Mouse (Mus musculus) heart, embryonic 12.5 days (tissue): ENCODE measurements around the gene Ilf2. TPM values are rescaled to one million over a fixed set of nuclear protein-coding genes. Genes with fewer than 3 reads are reported as not detected.
A peak's percentile ranks its signal among the peaks of the same experiment; 100 is the strongest.

ENCODE experiments used
- ATAC-seq: fragments of 200-750 bp; cut with Nextera tagmentation; 2 replicates; pipeline ENCODE4 v1.8.0; 2017; ENCODE audit warnings: moderate TSS enrichment, moderate library complexity; ENCODE audit not compliant: insufficient number of reproducible peaks, low FRiP score
- H3K27ac ChIP-seq: fragments of 300-500 bp; sonication (generic); 2 replicates; pipeline ENCODE4 v1.5.1; 2016; ENCODE audit warnings: mild to moderate bottlenecking, moderate library complexity; ENCODE audit not compliant: poor library complexity, severe bottlenecking
- H3K27me3 ChIP-seq: fragments of 300-500 bp; sonication (generic); replicated peaks from 2 replicates; pipeline ENCODE4 v1.6.1; 2016; ENCODE audit warnings: mild to moderate bottlenecking, moderate library complexity
- H3K36me3 ChIP-seq: fragments of 300-500 bp; sonication (generic); 2 replicates; pipeline ENCODE4 v1.6.1; 2016; ENCODE audit warnings: mild to moderate bottlenecking, moderate library complexity
- H3K4me1 ChIP-seq: fragments of 300-500 bp; sonication (generic); replicated peaks from 2 replicates; pipeline ENCODE4 v1.6.1; 2016; ENCODE audit warnings: mild to moderate bottlenecking
- H3K4me2 ChIP-seq: fragments of 300-500 bp; sonication (generic); 2 replicates; pipeline ENCODE4 v1.6.1; 2016; ENCODE audit warnings: mild to moderate bottlenecking, moderate library complexity
- H3K4me3 ChIP-seq: fragments of 300-500 bp; sonication (generic); 2 replicates; pipeline ENCODE4 v1.5.1; 2016; ENCODE audit warnings: mild to moderate bottlenecking
- H3K9ac ChIP-seq: fragments of 300-500 bp; sonication (generic); 2 replicates; pipeline ENCODE4 v1.6.1; 2016; ENCODE audit warnings: mild to moderate bottlenecking, moderate library complexity
- H3K9me3 ChIP-seq: fragments of 300-500 bp; sonication (generic); replicated peaks from 2 replicates; pipeline ENCODE4 v1.6.1; 2016; ENCODE audit warnings: mild to moderate bottlenecking, moderate library complexity
- WGBS: fragments of 180-500 bp; shearing (Covaris S2); methylation state at CpG from one replicate; pipeline ENCODE4 v1.1.7; 2016; 5-methylcytosine and 5-hydroxymethylcytosine counted together
- polyA plus RNA-seq: library from polyadenylated mRNA; unstranded; fragments of >200 nt; fragmentation: Nextera tagmentation; extraction: Ambion mirVana; gene quantifications from 2 replicates; pipeline ENCODE4 v1.2.1, GENCODE M21; 2016

Gene Ilf2
- polyA plus RNA-seq, 1 experiment from 2014 or later: 137 TPM

DNA sequence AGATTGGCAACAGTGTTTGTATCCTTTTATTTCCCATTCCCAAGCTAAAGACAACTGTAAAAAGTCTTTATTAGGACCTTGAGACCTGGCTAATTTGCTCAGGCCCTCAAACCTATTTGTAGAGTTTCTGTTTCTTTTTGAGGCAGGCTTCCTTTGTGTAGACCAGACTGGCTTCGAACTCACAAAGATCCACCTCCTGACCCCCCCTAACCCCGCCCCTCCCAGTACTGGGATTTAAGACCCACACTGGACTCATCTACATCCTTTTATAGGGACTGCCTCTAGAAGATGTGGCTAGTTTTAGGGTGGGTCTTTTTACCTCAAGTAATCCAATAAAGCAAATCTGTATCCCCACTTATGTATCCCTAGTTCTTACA, 33.8 kb downstream of the Ilf2 start:
- ATAC-seq: no peak
- no peak overlapping the region for H3K9ac ChIP-seq
- peak overlapping the region; percentile 89 for H3K4me2 ChIP-seq
- peaks cover 32% of the 10 kb centered on the region for H3K36me3 ChIP-seq
- peak overlapping the region; percentile 98 for H3K4me3 ChIP-seq
- peak overlapping the region; percentile 79 for H3K27ac ChIP-seq
- 27% methylated on average over 2 of the region's 2 CpGs for WGBS
- H3K27me3 ChIP-seq: no peaks in the 10 kb centered on the region
- peaks cover 22% of the 10 kb centered on the region for H3K4me1 ChIP-seq
- H3K9me3 ChIP-seq: no peaks in the 10 kb centered on the region

DNA sequence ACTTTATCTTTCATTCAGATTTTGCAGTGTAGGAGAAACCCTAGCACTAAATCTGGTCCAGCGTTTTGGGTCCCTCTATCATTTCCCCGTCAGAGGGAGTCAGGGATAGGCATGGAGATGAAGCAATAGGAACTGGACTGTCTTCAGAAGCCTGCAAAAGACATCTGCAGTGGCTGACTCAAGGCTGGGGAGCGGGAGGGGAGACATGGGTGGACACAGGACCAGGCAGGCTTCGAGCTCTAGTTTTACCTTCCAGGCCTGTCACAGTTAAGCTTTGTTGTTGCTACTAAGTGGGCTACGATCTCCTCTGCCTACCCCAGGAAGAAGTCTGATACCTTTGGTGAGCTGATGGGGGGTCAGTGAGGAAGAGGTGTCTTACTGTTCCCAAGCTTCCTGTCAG, 36.4 kb downstream of the Ilf2 start:
- no peak for ATAC-seq
- no peak overlapping the region for H3K27ac ChIP-seq
- H3K27me3 ChIP-seq: no peaks in the 10 kb centered on the region
- H3K4me3 ChIP-seq: no peak overlapping the region
- H3K9ac ChIP-seq: no peak overlapping the region
- H3K9me3 ChIP-seq: no peaks in the 10 kb centered on the region
- H3K4me1 ChIP-seq: peaks cover 28% of the 10 kb centered on the region
- no peak overlapping the region for H3K4me2 ChIP-seq
- whole genome bisulfite sequencing: 78% methylated on average over 5 of the region's 5 CpGs
- H3K36me3 ChIP-seq: peaks cover 14% of the 10 kb centered on the region

DNA sequence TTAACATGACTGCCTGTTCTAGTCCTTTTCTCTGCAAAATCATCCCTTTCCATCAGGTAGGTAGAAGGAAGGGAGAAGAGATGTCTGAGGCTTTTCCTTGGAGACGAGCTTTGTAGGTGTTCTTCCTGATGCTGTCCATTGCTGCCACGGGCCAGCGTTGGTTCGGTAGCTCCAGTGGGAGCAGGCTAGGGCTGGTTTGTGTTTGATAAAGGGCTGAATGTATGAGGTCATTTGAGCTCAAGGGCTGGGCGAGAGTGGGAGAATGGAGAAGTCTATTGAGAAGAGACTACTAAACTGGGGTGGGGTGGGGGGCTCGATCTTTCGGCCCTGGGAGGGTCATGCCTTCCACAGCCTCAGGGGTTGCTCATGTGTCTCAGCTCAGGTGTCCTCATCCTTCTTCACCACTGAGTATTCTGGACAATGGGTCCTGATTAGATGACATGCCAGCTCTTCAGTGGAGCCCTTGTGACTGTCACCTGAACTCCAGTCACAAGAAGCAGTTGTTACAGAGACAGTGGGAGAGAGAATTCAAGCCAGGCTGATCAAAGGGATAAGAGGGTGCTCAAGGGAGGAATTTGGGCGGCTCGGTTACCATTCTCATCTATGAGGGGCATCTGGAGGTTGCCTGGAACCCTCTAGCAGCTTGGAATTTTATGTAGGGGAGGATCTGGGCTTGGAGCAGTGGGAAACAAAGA, 37.2 kb downstream of the Ilf2 start:
- Histone ChIP-seq H3K4me3 (peak overlapping the region; percentile 57), H3K9ac (peak overlapping the region; percentile 80)
- no peak for ATAC-seq

DNA sequence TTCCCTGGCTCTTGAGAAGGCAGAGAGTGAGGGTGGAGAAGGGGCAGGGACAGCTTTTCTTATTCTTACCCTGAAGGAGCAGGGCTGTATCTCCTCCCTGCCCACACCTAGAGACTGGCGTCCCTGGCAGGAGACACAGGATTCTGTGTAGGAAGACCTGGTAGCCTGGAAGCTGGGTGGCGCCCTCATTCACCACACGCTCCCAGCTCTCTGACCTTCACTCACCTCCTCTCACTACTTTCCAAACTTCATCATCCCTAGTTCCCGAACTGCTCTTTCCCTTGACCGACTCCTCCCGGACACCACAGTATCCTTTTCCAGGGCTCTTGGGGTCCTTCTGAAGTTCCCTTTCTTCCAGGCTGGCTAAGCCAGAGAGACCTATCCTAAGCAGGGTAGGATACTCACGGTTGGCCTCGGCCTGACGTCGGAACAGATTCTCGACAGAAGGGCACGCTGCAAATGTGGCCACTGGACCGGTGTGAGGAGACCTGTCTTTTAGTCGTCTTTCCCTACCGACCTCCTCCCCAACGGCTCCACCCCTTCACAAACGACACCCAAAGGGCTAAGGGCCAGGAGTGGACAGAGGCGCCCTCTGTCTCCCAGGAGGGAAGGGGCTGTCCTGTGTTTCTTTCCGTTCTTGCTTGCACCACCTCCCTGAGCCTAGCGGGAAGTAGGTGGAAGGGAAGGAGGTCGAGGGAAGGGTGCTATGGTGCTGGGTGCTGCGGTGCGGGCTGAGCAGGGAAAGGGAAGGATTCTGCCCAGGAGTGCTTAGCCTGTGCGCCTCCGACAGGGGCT, 38.1 kb downstream of the Ilf2 start, which contains the start of the genes S100a1 and S100a13:
Gene S100a1 (minus strand): TSS at position 597 of the 795 bp plus-strand sequence.
Gene S100a13 (plus strand): TSS at position 640 of the 795 bp plus-strand sequence.
- Histone ChIP-seq H3K27ac (peak within 1 kb of the TSS; percentile 78), H3K27me3 (no peaks in the 10 kb centered on the region), H3K4me3 (peak within 1 kb of the TSS; percentile 57), H3K36me3 (peaks cover 9% of the 10 kb centered on the region), H3K4me1 (peaks cover 19% of the 10 kb centered on the region), H3K9me3 (no peaks in the 10 kb centered on the region), H3K9ac (peak within 1 kb of the TSS; percentile 80), H3K4me2 (peak within 1 kb of the TSS; percentile 83)
- 2% methylated on average over 25 of the region's 25 CpGs for WGBS
- ATAC-seq: peak; percentile 69

More for the DNA sequence above, 37.2 kb downstream of the Ilf2 start:
- Histone ChIP-seq H3K4me2 (peak overlapping the region; percentile 83), H3K27ac (no peak overlapping the region), H3K36me3 (peaks cover 9% of the 10 kb centered on the region), H3K9me3 (no peaks in the 10 kb centered on the region), H3K4me1 (peaks cover 21% of the 10 kb centered on the region), H3K27me3 (no peaks in the 10 kb centered on the region)
- whole genome bisulfite sequencing: 64% methylated on average over 9 of the region's 9 CpGs

DNA sequence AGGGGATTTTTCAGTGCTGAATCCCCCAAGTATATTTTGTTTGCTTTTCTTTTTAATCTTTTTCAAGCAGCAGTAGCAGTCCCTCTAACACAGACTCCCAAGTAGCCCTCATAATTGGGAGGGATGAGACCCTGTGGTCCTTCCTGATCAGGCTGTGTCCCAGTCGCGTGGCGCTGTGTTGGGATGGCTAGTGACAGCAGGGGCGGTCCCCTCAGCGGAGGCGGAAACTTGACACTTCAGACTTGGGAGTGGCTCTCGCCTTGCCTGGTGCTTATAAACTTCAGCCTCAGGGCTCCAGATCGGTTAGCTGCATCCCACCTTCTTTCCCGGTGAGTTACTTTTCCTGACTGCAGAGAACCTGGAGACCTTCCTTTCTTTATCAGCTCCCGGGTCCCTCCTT, 38.8 kb downstream of the Ilf2 start:
- peak overlapping the region; percentile 78 for H3K27ac ChIP-seq
- WGBS: 0% methylated on average over 10 of the region's 10 CpGs

DNA sequence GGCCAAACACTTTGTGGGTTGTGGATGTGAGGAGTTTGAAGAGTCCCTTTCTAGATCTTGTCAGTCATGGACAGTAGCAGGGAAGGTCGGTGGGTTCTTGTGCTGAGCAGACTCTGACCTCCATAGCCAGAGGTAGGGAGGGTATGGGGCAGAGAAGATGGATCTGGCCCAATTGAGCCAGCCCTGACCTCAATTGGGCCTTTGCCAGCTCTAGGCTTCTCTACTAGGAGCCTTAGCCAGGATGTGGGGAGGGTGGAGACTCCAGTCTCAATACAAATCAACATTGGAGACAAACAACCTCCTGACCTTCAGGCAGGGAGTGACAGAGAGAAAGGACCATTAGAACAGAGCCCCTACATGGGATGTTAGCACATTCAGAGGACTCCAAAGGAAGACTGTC, 39.3 kb downstream of the Ilf2 start:
- Histone ChIP-seq H3K4me1 (peaks cover 19% of the 10 kb centered on the region), H3K36me3 (peaks cover 10% of the 10 kb centered on the region), H3K9me3 (no peaks in the 10 kb centered on the region), H3K9ac (peak overlapping the region; percentile 80), H3K4me2 (peak overlapping the region; percentile 83), H3K27ac (peak overlapping the region; percentile 55; the same call in 1 of the 2 replicates), H3K4me3 (peak overlapping the region; percentile 57), H3K27me3 (no peaks in the 10 kb centered on the region)
- ATAC-seq: peak; percentile 10; the same call in 1 of the 2 replicates
- 35% methylated on average over 1 of the region's 1 CpGs for WGBS

More for the DNA sequence above, 38.8 kb downstream of the Ilf2 start:
- H3K9ac ChIP-seq: peak overlapping the region; percentile 80
- H3K9me3 ChIP-seq: no peaks in the 10 kb centered on the region
- H3K36me3 ChIP-seq: peaks cover 9% of the 10 kb centered on the region
- ATAC-seq: peak; percentile 88
- peak overlapping the region; percentile 57 for H3K4me3 ChIP-seq
- H3K4me1 ChIP-seq: peaks cover 19% of the 10 kb centered on the region
- H3K4me2 ChIP-seq: peak overlapping the region; percentile 83
- no peaks in the 10 kb centered on the region for H3K27me3 ChIP-seq

DNA sequence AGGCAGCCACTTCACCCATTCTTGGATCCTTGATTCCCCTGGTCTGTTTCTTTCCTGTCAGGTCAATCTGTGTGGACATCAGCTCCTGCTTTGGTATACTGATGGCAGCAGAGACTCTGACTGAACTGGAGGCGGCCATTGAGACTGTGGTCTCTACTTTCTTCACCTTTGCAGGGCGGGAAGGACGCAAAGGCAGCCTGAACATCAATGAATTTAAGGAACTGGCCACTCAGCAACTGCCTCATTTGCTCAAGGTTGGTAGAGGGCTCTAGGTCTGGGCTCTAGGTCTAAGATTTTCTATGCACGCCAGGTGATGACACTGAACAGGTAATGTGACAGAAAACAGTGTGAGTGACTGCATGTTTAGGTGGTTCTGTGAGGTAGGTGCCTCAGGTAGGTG, 39.9 kb downstream of the Ilf2 start:
- Histone ChIP-seq H3K4me2 (peak overlapping the region; percentile 83), H3K27me3 (no peaks in the 10 kb centered on the region), H3K27ac (no peak overlapping the region), H3K4me3 (0 out of 2 replicates have a peak overlapping the region, but pooled peaks have one; percentile 57), H3K4me1 (peaks cover 19% of the 10 kb centered on the region), H3K9me3 (no peaks in the 10 kb centered on the region), H3K36me3 (peaks cover 8% of the 10 kb centered on the region), H3K9ac (no peak overlapping the region)
- no peak for ATAC-seq
- WGBS: 88% methylated on average over 4 of the region's 4 CpGs

DNA sequence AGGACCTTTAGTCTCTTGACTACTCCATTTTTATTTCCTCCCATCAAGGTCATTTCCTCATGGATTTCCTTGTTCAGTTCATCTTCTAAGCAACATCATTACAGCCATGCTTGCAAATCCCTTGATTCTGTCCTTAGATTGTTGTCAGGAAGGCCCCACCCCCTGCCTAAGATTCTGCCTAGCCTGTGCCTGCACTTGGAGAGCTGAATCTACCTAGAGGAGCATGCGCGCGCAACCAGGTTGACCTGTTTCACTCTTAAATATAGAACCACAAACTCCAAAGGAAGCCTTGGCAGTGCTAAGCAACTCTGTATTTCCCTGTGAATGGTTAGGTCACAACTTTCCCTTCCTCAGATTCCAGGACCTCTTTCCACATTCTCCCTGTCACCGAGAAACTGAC, 41.8 kb downstream of the Ilf2 start:
- no peak for ATAC-seq
- no peaks in the 10 kb centered on the region for H3K9me3 ChIP-seq

DNA sequence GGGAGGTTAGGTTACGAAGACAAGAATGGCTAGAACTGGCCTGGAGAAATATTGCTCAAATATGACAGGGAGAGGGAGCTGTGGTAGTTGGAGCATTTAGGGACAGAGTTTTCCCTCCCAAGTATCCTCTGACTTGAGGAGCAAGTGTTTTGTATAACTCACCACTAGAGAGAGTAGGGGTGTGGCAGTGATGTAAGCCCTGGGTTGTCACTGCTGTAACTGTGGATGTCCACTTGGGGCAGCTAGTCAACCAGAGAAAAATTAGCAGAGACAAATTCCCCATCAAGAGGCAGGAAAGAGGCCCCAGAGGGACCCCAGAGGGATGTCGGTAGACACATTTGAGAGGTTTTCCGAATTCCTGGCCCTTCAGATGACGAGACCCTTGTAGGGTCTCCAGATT, 49.5 kb downstream of the Ilf2 start:
- H3K9me3 ChIP-seq: no peaks in the 10 kb centered on the region
- no peak overlapping the region for H3K4me2 ChIP-seq
- 56% methylated on average over 4 of the region's 4 CpGs for WGBS
- H3K9ac ChIP-seq: no peak overlapping the region
- no peak overlapping the region for H3K27ac ChIP-seq
- H3K36me3 ChIP-seq: 0 out of 2 replicates have a peak, but pooled peaks cover 4% of the 10 kb centered on the region
- H3K27me3 ChIP-seq: no peaks in the 10 kb centered on the region
- H3K4me3 ChIP-seq: no peak overlapping the region
- 0 out of 2 replicates have a peak, but pooled peaks cover 3% of the 10 kb centered on the region for H3K4me1 ChIP-seq
- no peak for ATAC-seq

More for the DNA sequence above, 41.8 kb downstream of the Ilf2 start:
- 69% methylated on average over 4 of the region's 4 CpGs for WGBS
- no peak overlapping the region for H3K9ac ChIP-seq
- no peak overlapping the region for H3K4me2 ChIP-seq
- H3K4me3 ChIP-seq: no peak overlapping the region
- H3K36me3 ChIP-seq: 0 out of 2 replicates have a peak, but pooled peaks cover 3% of the 10 kb centered on the region
- no peak overlapping the region for H3K27ac ChIP-seq
- H3K27me3 ChIP-seq: no peaks in the 10 kb centered on the region
- peaks cover 19% of the 10 kb centered on the region for H3K4me1 ChIP-seq

DNA sequence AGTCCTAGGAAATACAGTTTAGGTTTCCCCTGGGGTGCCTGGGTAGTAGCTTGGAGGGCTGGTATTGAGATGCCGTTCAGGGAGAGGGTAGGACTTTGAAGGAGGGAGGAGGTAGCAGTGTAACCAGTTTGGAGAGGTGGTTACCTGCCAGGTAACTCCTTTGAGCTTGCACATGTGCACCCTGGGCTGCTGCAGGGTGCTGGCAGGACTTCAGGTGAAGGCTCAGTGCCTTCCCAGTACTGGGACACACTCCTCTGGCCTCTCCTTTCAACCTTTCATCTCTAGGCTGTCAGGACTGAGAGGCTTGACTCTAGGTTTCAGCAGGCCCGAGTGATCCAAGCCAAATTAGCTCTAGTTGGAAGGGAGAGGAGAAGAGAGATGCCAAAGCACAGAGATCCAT, 50.1 kb downstream of the Ilf2 start:
- Histone ChIP-seq H3K27me3 (no peaks in the 10 kb centered on the region), H3K27ac (no peak overlapping the region), H3K4me2 (no peak overlapping the region), H3K4me3 (no peak overlapping the region), H3K9ac (no peak overlapping the region), H3K36me3 (0 out of 2 replicates have a peak, but pooled peaks cover 4% of the 10 kb centered on the region), H3K9me3 (no peaks in the 10 kb centered on the region), H3K4me1 (0 out of 2 replicates have a peak, but pooled peaks cover 3% of the 10 kb centered on the region)
- WGBS: 59% methylated on average over 2 of the region's 2 CpGs
- ATAC-seq: no peak

DNA sequence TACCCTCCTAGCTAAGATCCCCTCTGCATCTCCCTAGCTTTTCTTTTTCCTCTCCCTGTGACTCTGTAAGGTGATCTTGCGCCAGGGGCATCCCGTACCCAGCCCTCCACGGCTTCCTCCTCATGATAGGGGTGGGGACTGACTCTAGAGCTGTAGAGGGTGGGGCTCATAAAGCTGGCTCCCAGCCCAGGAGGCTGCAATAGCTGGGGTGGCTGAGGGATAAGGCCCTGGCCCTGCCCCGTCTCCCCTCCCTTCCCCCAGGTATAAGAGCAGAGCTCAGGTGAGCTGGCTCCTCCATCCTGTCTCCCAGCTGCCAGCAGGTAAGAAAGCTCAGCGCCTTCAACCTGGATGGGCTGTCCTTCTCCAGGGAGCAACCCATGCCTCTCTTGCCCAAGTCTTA, 50.7 kb downstream of the Ilf2 start, which contains the start of gene S100a14:
Gene S100a14 (plus strand): TSS at position 277 of the 400 bp plus-strand sequence.
- no peak within 1 kb of the TSS for H3K4me2 ChIP-seq
- ATAC-seq: peak; percentile 55; the same call in 1 of the 2 replicates

More for the DNA sequence above, 50.7 kb downstream of the Ilf2 start, which contains the start of gene S100a14:
- Histone ChIP-seq H3K4me3 (no peak within 1 kb of the TSS), H3K36me3 (0 out of 2 replicates have a peak, but pooled peaks cover 4% of the 10 kb centered on the region), H3K27ac (no peak within 1 kb of the TSS), H3K4me1 (0 out of 2 replicates have a peak, but pooled peaks cover 3% of the 10 kb centered on the region), H3K9me3 (no peaks in the 10 kb centered on the region), H3K9ac (no peak within 1 kb of the TSS), H3K27me3 (no peaks in the 10 kb centered on the region)
- 56% methylated on average over 5 of the region's 5 CpGs for WGBS
